Mouse (Mus musculus) ES-CJ7 (cell line): ENCODE data around the gene Mxd1.

ENCODE experiments used
- DNase-seq: peaks from one replicate; pipeline ENCODE4 v3.0.0; 2011; ENCODE audit warnings: low read depth, low spot score

Gene Mxd1

DNA sequence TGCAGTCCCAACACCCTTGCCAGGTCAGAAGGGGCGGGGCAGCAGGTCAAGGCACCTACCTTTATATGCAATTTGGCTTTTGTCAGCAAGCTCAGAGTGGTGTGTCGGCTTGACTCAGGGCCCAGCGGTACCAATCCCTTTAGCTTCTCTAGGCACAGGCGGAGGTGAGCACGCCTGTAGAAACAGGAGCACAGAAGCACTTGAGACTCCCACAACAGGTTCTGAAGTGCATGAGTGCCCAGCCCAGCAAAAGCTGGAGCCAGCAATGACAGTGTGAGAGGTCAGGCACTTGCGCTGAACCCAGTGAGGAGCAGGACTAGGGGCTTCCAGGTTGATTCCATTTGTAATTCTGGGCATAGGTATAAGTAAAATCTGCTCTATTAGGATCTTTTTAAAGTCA lies 15.9 kb downstream of the Mxd1 start:
- no peak for DNase-seq

DNA sequence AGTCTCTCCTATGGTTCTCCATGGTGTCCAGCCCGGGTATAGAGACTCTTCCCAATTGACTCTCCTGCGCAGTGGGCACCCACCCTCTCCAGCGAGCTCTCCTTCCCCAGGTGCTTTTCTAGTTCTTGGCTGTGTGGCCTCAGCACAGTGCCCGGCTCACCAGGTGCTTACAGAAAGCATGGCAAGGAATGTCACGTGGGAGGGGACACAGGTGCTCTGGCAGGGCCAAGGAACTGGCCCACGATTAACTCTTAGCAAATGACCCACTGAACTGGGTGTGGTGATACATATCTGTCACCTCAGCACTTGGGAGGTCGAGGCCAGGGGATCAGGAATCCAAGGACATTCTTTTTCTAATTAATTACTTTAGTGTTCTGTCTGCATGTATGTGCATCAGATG lies 22.8 kb downstream of the Mxd1 start:
- DNase-seq: no peak

DNA sequence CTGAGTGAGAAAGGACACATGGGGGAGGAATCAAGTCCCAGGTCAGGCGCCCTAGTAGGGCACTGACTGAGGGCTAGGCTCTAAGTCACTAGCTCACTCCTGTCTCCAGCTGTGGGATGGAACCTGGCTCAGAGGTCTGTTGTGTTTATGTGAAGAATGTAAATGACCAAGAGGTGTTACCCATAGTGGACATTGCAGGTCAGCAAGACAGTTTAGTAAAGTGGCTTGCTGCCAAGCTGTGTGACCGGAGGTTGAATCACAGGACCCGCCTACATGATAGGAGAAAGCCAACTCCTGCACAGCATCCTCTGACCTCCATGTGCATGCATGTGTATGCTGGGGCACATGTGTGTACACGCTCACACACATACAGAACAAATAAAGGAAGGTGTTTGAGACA lies 23.4 kb downstream of the Mxd1 start:
- DNase-seq: no peak

DNA sequence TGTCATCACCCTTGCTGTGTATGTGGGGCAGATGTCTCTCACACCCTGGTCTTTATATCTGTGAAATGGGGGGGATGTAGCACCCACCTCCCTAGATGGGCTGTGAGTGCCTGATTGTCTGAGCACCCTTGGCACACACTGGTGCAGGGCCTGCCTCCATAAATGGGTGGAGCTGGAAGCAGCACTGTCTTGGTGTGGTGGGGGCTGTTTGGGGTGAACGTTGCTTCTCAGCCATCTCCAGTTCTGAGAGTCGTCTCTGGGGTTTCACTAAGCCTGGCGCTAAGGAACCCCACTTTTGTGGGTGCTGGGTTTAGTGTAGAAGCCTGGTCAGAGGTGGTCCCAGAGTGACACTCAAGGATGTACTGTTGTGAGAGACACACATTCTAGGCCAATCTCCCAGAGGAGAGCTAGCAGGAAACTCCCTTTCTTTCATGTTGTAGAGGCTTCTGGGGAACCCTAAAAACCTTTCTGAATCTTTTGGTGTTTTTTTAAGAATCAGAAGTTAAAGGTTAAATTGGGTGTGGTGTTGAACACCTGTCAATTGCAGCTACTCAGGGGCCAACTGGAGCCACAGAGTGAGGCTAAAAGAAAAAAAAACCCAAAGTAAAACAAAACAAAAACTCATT lies 24.1 kb downstream of the Mxd1 start:
- no peak for DNase-seq

DNA sequence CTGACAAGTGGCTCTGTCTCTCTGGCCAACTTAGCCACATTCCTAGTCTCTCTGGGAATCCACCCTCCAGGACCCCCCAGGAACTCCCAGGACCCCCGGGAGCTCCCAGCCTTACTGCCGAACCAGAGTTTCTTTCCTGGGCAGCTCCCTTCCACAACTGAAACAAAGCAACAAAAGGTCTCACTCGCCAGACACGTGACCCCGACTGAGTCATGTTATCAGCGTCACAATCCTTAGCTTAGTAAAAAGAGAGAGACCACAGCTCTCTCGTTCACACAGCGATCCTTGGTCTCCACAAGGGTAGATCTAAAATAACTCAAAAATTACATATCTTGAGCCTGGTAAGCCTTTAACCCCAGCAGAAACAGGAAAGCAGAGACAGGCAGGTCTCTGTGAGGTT lies 27.2 kb downstream of the Mxd1 start:
- no peak for DNase-seq

DNA sequence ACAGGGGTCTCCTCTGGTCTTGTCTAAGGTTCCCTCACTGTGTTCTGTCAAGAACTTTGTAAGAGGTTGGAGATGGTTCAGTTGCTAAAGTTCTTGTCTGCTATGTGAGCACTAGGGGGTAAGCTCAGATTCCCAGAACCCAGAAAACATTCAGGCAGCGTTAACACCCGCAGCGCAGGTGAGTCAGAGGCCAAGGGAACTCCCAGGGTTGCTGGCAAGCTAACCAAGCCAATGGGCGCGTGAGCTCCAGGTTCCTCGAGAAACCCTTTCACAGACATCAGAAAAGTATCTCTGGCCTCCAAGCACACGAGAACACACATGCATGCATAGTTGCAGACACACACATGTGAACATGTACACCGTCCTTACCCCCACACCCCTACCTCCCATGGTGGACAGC lies 28.2 kb downstream of the Mxd1 start:
- no peak for DNase-seq

DNA sequence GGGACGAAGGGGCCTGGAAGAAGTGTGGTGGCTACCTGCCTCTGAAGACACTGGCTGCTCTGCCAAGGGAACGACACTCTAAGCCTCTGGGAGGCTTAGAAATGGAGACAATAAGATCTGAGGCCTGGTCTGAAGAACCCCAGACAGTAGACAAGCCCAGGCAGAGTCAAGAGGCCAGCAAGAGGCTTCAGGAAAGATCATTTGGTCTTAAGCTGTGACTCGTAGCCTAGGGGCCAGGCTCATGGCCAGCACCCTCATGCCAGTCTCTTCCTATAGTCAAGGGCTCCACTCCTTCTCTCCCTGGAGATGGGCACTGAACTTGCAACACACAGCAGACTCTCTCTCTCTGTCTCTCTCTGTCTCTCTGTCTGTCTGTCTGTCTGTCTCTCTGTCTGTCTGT lies 28.8 kb downstream of the Mxd1 start:
- DNase-seq: no peak

DNA sequence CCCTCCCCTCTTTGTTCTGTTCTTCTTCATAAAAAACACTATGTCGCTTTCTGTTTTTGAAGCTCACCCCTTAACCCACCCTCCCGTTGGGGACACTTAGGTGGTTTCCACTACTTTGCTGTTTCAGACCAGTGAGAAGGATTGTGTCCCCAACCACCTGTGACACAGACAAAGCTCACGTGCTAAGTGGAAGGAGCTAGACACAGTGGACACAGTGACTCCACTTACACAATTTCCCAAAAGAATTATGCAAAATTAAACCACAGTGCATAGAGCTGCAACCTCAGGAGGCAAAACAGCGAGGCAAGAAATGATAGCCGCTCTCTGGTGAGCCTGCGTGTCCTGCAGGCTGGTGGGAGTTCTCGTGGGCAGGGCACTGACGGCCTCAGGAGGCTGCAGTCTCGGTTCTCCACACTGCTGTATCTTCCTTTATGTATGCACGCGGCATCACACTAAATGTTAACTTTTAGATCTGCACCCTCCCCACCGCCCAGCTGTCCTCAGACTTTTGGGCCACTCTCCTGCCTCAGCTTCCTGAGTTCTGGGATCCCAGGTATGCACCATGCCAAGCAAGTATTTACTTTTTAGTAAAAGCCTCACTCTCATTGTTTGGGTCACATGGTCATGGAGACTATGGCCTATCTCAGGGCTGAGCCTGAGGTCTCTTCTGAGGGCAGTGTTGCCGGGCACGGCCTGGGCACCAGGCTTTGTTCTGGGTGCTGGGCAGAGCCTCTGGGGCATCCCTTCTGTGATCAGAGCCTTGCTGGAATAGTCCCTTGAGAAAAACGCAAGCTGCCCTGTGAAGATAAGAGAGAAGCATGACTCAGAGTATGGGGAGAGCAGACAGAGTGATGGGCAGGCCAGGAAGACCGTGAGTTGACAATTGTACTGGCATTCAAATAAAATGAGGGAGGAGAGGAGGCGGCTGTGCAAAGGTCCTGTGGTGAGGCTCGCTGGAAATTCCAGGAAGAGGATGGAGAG lies 29.5 kb downstream of the Mxd1 start:
- no peak for DNase-seq

DNA sequence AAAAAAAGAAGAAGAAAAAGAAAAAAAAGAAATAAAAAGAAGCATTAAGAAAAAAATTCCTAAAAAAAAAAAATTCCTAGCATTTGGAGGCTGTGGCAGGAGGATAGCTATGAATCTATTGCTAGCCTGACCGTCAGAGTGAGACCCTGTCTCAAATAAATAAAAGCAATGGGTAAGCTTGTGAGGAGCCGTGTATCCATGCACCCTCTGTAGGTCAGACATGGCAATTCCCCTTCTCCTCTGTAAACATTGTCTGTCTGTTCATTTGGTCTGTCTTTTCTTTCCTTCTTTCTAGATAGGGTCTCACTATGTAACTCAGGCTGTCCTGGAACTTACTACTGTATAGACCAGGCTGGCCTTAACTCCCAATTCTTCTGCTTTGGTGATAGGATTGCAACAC lies 30.5 kb downstream of the Mxd1 start:
- peak; percentile 40 for DNase-seq

DNA sequence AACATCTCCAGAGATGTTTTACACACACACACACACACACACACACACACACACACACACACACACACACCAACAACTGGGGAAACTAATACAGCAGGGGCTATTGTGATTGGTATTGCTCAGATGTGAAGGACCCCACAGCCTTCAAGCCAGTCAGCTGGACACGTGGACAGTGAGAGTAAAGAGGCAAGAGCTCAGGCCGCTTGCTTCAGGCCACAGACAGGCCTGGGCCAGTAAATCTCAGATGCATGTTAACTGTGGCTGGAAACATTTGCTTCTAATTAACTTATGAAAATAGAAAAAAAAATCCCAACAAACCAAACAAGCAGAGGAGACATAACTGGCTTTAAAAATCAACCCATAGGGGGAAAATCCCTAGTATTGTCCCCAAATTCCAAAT lies 31.1 kb downstream of the Mxd1 start:
- DNase-seq: no peak

DNA sequence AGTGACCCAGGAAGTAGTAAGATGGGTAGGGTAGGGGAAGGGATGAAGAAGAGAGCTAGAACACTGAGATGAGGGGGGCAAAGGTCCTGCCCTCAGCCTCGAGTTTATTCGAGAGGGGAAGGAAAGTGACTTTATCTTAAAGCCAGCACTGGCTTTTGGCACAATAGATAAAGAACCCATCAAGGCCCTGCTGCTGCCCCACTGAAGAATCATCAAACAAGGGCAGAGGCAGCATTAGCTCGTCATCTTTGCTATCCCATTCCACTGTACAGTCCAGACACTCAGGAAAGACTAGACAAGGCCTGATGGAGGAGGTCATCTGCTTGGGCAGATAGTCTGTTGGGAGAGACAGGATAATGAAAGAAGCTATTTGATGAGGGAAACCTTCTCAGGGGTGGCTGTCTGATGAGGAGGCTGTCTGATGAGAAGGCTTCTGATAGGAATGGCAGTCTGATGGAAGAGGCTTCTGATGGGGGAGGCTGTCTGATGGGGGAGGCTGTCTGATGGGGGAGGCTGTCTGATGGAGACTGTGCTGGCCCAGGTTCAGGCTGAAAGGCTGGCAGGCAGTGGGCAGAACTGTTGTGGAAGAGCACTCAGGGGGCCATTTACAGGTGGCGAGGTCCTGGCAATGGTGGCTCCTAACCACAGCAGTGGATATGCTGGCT lies 31.7 kb downstream of the Mxd1 start:
- no peak for DNase-seq

DNA sequence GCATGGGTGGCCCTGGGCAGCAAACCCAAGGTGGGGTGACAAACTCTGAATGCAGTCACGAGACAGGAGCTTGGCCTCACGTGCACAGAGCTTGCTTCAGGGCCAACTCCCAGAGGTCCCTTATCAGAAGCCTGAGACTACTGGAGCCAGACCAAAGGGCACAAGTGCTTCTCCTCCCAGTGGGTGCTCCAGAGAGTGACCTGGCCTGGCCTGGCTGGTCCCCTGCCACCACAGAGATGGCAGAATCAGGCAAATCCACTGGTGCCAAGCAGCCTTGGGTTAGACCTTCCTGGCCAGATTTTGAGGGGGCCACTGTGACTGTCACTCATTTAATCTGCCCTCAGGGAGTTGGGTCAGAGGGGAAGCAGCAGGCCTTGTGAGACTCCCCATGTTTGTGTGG lies 32.5 kb downstream of the Mxd1 start:
- no peak for DNase-seq

DNA sequence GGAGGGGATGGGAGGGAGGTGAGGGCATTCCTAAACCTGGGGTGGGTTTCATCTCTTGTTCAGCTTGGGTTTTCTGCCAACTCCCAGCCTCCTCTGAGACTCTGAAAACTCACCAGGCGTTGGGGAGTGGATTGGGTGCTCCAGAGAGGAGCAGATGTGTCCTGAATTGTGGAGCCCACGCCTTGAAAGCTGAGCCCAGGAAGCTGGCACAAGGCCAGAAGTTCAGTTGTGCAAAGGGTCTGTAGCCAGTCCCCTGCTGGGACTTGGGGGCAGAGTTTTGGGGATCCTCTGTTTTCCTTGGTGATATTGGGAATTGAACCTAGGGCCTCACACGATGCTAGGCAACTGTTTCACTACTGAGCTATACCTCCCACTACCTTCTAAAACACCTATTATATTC lies 38.8 kb downstream of the Mxd1 start:
- no peak for DNase-seq

DNA sequence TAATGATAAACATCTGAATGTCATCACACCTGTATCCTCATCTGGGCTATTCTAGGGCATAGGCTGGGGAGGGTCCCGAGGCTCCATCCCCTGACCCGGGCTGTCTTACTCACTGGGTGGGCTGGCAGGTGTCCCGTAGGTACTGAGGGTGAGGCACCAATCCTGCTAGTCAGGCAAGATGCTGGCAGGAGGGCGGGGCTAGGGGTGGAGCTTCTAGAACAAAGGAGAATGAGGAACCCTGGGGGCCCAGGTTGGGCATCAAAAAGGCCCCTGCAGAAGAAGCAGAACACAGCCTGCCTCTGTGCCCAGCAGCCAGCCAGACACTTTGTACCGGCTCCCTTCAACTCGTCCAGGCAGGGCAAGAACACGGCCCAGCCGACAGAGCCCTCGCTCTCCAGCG lies 41.0 kb downstream of the Mxd1 start, which contains the start of gene Asprv1:
Gene Asprv1 (plus strand): TSS at position 219 of the 400 bp plus-strand sequence.
- DNase-seq: no peak

DNA sequence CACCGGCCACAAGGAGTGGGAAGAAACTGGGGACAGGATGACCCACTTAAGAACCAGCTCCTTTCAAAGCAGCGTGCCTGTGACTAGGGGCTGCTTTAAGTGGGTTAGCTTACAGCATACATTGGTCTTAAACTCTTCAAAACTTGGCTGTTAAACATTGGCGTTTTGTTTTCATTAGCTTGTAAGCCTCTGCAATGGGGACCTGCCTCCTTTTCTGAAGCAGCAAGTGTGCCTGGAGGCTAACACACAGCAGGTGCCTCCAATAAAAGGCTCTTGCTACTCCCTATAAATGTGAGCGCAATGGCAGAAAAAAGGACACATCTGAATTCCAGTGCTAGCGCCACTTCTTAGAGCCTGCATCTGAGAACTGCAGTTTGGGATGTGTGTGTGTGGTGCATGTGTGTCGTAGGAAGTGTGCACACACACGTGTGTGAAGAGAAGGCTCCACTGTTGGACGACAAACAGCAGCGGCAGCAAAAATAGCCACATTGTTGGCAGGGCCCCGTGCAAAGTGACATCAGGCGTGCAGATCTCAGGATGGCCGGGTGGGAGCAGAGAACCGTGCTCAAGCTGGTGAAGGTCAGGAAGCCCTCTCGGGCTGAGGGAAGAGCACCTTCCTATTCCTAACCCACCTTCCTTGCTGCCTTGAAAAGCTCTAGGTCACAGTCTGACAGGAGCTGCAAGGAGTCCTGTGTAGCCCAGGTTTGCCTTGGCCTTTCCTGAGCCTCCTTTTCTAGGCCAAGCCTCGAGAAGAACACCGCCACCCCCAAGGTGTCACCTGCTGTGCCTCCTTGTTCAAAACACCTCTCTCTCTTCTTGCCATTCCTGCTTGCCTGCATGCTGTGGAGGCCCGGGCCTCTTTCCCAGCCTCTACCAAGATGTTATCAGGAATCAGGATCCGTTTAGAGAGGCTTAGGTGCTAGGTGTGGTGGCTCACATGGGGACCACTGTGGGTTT lies 44.6 kb downstream of the Mxd1 start:
- no peak for DNase-seq

DNA sequence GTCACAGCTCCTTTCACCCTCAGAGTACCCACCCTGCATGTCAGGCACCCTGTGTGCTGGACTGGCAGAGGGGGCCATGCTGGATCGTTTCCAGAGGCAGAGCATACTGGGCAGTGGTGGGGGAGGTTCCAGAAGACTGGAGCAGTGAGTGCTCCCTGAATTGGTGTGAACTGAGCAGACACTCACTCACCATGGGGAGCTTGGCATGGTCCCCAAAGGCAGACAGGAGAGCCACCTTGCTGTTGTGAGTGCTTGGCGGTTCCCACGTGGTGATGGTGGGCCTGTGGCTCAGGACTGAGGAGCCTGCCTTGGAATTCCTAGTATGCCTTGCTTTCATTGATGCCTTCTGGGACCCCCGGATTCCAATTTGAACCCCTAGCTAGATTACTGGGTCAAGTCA lies 45.8 kb downstream of the Mxd1 start:
- DNase-seq: no peak

DNA sequence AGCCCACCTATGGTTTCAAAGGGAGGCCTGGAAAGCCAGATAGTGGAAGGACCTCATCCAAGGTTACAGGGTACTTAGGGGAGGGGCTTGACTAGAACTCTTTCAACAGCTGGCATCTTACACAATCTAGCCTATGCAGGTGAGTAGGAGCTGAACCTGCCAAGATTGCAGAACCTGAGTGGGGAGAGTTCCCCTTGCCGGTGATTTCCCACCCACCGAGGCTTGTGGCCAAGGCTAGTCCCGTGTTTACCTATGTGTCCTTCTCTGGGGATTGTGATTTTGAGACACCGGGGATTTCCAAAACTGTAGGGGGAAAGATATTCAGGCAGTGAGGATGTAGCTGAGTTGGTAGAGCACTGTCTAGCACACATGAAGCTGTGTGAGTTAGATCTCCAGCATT lies 53.7 kb downstream of the Mxd1 start:
- no peak for DNase-seq

DNA sequence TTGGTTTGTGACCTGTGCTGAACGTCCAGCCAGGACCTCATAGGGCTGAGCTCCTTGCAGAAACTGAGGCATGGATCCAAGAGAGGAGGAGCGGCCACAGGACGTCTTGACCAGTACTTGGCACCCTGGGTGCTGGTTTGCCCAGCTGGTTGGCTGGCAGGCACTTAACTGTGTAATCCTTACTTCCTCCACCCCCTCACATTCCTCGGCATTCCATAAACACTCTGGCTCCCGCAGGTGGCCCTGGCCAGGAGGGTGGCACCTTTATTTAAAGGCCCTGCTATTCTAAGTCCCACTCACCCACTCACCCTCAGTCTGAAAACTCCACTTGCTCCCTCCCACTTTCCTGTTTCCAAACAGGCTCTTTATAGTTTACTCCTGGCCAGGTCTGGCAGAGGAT lies 58.2 kb downstream of the Mxd1 start:
- DNase-seq: no peak

DNA sequence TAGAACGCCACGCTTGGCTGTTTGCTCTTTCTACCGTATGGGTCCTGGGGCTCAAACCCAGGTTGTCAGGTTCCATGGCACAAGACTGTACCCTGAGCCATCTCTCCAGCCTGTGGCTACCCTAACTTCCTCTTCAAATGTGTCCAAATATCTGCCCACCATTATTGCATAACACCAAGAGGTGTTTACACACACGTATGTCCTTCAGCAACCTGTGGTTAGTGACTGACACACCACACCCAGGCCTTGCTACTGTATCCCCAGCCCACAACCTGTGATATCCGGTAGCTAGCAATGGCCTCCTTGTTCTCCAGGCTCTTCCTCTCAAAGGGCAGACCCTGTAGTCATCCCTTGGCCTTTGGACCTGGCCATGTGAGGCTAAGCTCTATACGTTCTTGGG lies 59.7 kb downstream of the Mxd1 start:
- DNase-seq: no peak

DNA sequence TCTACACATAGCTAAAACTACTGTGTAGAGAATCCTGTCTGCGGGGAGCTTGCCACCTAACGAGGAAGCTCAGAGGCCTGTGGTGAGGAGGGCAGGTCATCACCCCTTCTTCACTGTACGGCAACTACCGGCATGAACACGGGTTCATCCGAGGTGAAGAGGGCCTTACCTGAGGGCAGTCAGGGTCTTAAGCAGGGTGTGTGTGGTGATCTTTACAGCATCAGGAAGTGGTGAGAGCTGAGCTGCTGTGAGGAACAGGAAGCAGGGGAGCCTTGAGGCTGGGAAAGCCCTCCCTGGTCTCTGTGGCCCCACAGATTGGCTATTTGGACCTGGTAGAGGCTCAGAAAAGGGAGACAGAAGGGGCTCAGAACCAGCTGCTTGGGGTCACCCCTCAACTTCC lies 61.5 kb downstream of the Mxd1 start:
- no peak for DNase-seq

DNA sequence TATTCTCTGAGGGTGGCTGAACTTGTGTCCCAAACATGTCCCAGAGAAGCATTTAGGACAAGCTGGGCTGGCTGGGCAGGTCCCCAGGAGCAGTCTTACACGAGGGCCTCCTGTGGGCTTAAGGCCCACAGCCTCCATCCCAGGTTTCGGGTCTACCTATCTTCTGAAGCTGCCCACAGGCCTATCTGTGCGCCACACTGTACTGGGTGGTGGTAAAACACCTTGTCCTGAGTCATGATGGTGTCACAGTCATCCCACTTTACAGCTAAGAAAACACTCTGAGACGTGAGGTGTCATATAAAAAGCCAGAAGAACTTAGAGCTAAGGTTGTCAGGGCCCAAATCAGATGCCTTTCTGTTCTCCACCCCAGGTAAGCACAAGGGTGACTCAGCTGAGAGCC lies 62.7 kb downstream of the Mxd1 start:
- DNase-seq: no peak
